Mouse (Mus musculus) gastrocnemius, postnatal 4 days (tissue): ENCODE results near the gene Olfr1216. TPM values are rescaled to one million over a fixed set of nuclear protein-coding genes. Genes with fewer than 3 reads are reported as not detected.
"Not testable (repeated sequence)": the region's sequence is repeated elsewhere in the genome, so short reads cannot be mapped to it uniquely, and the experiment has no call there.

Experiments used
- DNase-seq, 2 experiments: peaks; one replicate each; pipeline ENCODE4 v3.0.0; 2021 to 2022; ENCODE audit warnings: low spot score in 2 of 2, mixed read lengths in 2 of 2
- long read RNA-seq, 2 experiments: library from polyadenylated mRNA; stranded (forward); transcript quantifications; one replicate each; pipeline ENCODE4 v2.0.0; 2021
- total RNA-seq, 2 experiments: library from RNA; stranded (reverse); gene quantifications; 2 replicates each; pipeline ENCODE4 v1.2.3; 2021

The Olfr1216 gene
- total RNA-seq, result not detected
- long read RNA-seq, experiment 1, result 0 reads
- long read RNA-seq, experiment 2, result 0 reads

DNA sequence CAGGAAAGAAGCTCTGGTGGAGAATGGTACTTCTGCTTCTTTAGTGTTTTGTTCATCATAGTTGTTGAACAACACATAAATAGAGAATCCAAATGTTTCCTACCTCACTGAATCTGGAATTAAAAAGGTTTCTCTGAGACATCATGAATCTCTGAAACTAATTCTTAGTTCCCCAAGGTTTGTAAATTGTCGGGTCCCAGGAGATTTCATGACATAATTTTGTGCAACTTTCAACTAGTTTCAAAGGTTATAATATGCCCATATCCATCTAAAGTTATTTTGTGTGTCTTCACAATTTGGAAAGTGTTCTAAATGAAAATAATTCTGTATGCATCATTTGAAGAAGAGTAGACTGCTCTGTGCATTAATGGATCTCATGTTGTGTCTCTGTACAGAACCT is at the start of gene Olfr1216:
Gene Olfr1216, minus strand, starts transcription at position 101 of the 400 bp plus-strand sequence.
- DNase-seq, result no peak

DNA sequence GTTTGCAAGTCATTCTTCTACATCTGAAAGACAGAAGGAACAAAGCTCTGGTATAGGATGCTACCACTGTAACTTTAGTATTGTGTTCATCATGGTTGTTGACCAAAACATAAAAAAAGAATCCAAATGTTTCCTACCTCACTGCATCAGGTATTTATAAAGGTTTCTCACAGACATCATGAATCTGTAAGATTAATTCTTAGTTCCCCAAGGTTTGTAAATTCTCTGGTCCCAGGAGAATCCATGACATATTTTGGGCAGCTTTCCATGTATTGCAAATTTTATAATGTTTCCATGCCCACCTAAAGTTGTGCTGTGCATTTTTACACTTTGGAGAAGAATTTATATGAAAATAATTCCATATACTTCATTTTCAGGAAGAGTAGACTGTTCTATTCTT is 42.9 kb upstream of the Olfr1216 start, which contains the start of gene Olfr1218:
Gene Olfr1218, minus strand, starts transcription at position 101 of the 400 bp plus-strand sequence.
- no peak for DNase-seq

DNA sequence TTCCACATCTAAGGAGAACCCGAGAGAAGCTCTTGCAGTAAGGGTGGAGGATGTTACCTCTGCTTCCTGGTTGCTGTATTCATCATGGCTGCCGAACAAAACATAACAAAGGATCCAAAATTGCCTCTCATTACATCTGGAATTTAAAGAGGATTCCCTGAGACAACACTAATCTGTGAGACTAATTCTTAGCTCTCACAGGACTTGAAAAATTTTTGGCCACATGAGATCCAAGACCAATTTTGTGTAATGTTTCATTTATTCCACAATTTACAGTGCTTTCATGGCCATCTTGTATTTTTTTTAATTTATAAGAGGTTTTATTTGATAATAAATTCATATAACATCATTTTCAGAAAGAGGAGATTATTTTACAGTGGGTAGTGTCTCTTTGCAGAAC is 13.8 kb upstream of the Olfr1216 start, which contains the start of gene Olfr1217:
Gene Olfr1217, minus strand, starts transcription at position 101 of the 400 bp plus-strand sequence.
- DNase-seq, result no peak

DNA sequence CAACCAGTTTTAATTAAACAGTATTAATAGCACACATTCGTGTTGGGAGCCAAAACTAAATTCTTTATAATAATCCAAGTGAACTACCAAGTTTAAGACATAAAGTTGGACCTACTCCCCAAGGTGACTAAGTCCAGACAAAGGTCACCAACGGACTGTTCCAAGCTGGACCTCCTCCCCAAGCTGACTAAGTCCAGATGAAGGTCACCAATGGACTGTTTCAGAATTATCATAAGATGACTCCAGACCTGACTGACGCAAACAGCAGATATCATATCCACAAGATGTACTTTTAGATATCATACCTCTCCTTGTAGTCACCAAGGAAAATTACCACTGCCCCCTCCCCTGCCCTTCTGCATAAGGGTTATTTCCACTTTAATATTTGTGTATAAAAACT is 3.3 kb upstream of the Olfr1216 start:
- not testable (repeated sequence) for DNase-seq

DNA sequence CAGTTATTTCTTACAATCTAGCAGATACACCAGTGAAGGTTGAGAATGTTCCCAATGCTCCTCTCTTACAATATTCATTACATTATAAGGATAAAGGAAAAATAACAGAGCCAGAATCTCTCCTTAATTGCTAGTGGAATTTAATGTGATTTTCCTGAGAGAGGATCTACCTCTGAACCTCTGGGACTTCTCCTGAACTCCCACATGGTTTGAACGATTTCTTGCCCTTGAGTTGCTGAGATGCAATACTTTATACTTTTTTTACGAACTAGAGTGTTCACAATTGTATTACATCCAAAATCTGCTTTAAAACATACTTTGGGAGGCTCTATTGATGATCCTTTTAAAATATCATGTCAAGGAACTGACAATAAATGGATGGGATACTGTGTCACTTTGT is 11.3 kb downstream of the Olfr1216 start, which contains the start of gene Olfr1215:
Gene Olfr1215, minus strand, starts transcription at position 101 of the 400 bp plus-strand sequence.
- no peak for DNase-seq

DNA sequence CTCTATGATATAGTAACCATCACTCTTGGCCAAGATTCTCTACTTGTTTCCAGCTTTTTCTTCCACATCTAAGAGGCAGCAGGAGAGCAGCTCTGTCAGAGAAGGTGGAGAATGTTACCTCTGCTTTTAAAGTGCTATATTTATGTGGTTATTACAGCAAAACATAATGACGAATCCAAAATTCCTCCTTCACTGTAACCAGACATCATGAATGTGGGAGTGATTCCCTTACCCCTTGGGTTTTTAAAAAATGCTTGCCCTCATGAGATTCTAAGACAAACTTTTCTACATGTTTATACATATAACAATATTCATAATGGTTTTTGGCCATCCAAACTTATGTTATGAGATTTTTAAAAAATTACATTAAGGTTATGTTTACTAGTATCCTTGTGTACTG is 25.6 kb downstream of the Olfr1216 start, which contains the start of gene Olfr1214:
Gene Olfr1214, minus strand, starts transcription at position 101 of the 400 bp plus-strand sequence.
- DNase-seq, result no peak

DNA sequence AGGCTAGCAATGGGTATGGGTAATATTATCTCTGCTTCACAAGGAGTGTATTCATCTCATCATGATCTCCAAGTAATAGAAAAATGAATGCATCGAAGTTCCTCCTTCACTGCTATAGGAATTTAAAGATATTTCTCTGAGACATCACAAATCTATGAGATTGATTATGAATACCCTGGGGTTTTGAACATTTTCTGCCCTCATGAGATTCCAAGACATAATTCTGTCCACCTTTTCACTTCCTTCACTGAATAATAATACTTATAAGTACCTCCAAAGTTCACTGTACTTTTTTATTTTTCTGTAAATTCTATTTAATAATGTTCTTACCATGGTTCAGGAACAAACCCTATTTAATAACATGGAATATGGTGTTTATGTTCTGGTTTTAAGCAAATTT is 38.0 kb downstream of the Olfr1216 start, which contains the start of gene Gm13762:
Gene Gm13762, minus strand, starts transcription at position 101 of the 400 bp plus-strand sequence.
- no peak for DNase-seq

Other genes with a start within 250 kb of the Olfr1216 start
- gene Olfr1200, start 247.9 kb downstream of the Olfr1216 start, total RNA-seq, result not detected
- gene Olfr1201, start 225.3 kb downstream of the Olfr1216 start, total RNA-seq, result not detected
- gene Olfr1202, start 203.8 kb downstream of the Olfr1216 start, total RNA-seq, result under 1 TPM in 1 of 2 experiments, not detected in 1; 0.07 TPM
- not detected for gene Olfr1205, start 188.6 kb downstream of the Olfr1216 start, total RNA-seq
- not detected for gene Olfr1204, start 169.0 kb downstream of the Olfr1216 start, total RNA-seq
- not detected for gene Olfr1206, start 155.1 kb downstream of the Olfr1216 start, total RNA-seq
- gene Olfr1208, start 116.0 kb downstream of the Olfr1216 start, total RNA-seq, result not detected
- not detected for gene Olfr1209, start 103.2 kb downstream of the Olfr1216 start, total RNA-seq
- gene Olfr1211, start 80.2 kb downstream of the Olfr1216 start, total RNA-seq, result not detected
- not detected for gene Olfr1212, start 64.4 kb downstream of the Olfr1216 start, total RNA-seq
- not detected for gene Gm13762, start 38.1 kb downstream of the Olfr1216 start, total RNA-seq
- not detected for gene Olfr1214, start 25.7 kb downstream of the Olfr1216 start, total RNA-seq
- not detected for gene Olfr1215, start 11.4 kb downstream of the Olfr1216 start, total RNA-seq
- not detected for gene Olfr1217, start 13.7 kb upstream of the Olfr1216 start, total RNA-seq
- not detected for gene Olfr1218, start 42.8 kb upstream of the Olfr1216 start, total RNA-seq
- not detected for gene Olfr1219, start 65.2 kb upstream of the Olfr1216 start, total RNA-seq
- not detected for gene Olfr1220, start 88.5 kb upstream of the Olfr1216 start, total RNA-seq
- gene Olfr1221, start 98.9 kb upstream of the Olfr1216 start, total RNA-seq, result not detected
- gene Olfr1222, start 114.7 kb upstream of the Olfr1216 start, total RNA-seq, result not detected
- gene Olfr1223, start 133.2 kb upstream of the Olfr1216 start, total RNA-seq, result not detected
- gene Olfr1224-ps1, start 145.8 kb upstream of the Olfr1216 start, total RNA-seq, result not detected
- gene Olfr1225, start 156.3 kb upstream of the Olfr1216 start, total RNA-seq, result not detected
- gene Olfr1226, start 181.7 kb upstream of the Olfr1216 start, total RNA-seq, result not detected
- gene Olfr1228, start 235.7 kb upstream of the Olfr1216 start, total RNA-seq, result not detected